Mouse (Mus musculus) embryonic facial prominence, embryonic 11.5 days (tissue): ENCODE measurements at regions not wholly inside any gene's neighbourhood (a gene's known extent, or its start where the extent isn't known, plus 50 kb on each side); places are given as distances from the start of the nearest gene placed in this dataset.

Experiments used
- ATAC-seq: fragments of 200-750 bp; cut with Nextera tagmentation; replicated peaks from 2 replicates; pipeline ENCODE4 v1.8.0; 2017; ENCODE audit warnings: low read depth; ENCODE audit not compliant: insufficient number of reproducible peaks, low FRiP score, low TSS enrichment
- DNase-seq: peaks from one replicate; pipeline ENCODE4 v3.0.0-alpha.2; 2015; ENCODE audit warnings: low spot score
- H3K27ac ChIP-seq: fragments of 300-500 bp; sonication (generic); replicated peaks from 2 replicates; pipeline ENCODE4 v1.5.1; 2014; ENCODE audit warnings: mild to moderate bottlenecking, low read depth, low read length, control low read depth
- H3K27me3 ChIP-seq: fragments of 300-500 bp; sonication (generic); 2 replicates; pipeline ENCODE4 v1.6.1; 2014; ENCODE audit warnings: mild to moderate bottlenecking, low read length, moderate library complexity, mixed read lengths; ENCODE audit not compliant: control insufficient read depth, insufficient read depth
- H3K36me3 ChIP-seq: fragments of 300-500 bp; sonication (generic); replicated peaks from 2 replicates; pipeline ENCODE4 v1.6.1; 2014; ENCODE audit warnings: low read depth, mild to moderate bottlenecking, low read length, moderate library complexity, mixed read lengths; ENCODE audit not compliant: control insufficient read depth, insufficient read depth
- H3K4me1 ChIP-seq: fragments of 300-500 bp; sonication (generic); 2 replicates; pipeline ENCODE4 v1.6.1; 2014; ENCODE audit warnings: low read length, mixed read lengths; ENCODE audit not compliant: control insufficient read depth, insufficient read depth
- H3K4me2 ChIP-seq: fragments of 300-500 bp; sonication (generic); 2 replicates; pipeline ENCODE4 v1.6.1; 2014; ENCODE audit warnings: low read depth, mild to moderate bottlenecking, control low read depth, low read length, moderate library complexity
- H3K4me3 ChIP-seq: fragments of 300-500 bp; sonication (generic); 2 replicates; pipeline ENCODE4 v1.5.1; 2014; ENCODE audit warnings: low read depth, low read length, control low read depth
- H3K9ac ChIP-seq: fragments of 300-500 bp; sonication (generic); replicated peaks from 2 replicates; pipeline ENCODE4 v1.6.1; 2014; ENCODE audit warnings: mild to moderate bottlenecking, control low read depth, low read length
- H3K9me3 ChIP-seq: fragments of 300-500 bp; sonication (generic); replicated peaks from 2 replicates; pipeline ENCODE4 v1.6.1; 2016; ENCODE audit warnings: mild to moderate bottlenecking, low read length, inconsistent platforms, mixed read lengths; ENCODE audit not compliant: control insufficient read depth
- whole genome bisulfite sequencing: fragments of 180-500 bp; shearing (Covaris S2); extraction: QIAGEN DNeasy Blood & Tissue Kit; methylation state at CpG from one replicate; pipeline ENCODE4 v1.1.7; 2014; 5-methylcytosine and 5-hydroxymethylcytosine counted together

- H3K27me3 ChIP-seq = no peaks in the 10 kb centered on the region
Observed at GRCm38 (mm10) chr9:56559618-56560144, 141.3 kb downstream of the Hmg20a start.

GRCm38 (mm10) chr9:56562440-56562839 lies 144.0 kb downstream of the Hmg20a start:
- no peak for ATAC-seq
- no peaks in the 10 kb centered on the region for H3K27me3 ChIP-seq
- no peak overlapping the region for H3K27ac ChIP-seq
- H3K4me3 ChIP-seq = no peak overlapping the region
- no peak overlapping the region for H3K9ac ChIP-seq
- H3K36me3 ChIP-seq = no peaks in the 10 kb centered on the region
- no peaks in the 10 kb centered on the region; the same call in 1 of the 2 replicates for H3K4me1 ChIP-seq
- 61% methylated on average over 7 of the region's 7 CpGs for WGBS
- no peak overlapping the region for H3K4me2 ChIP-seq
- no peak for DNase-seq
- H3K9me3 ChIP-seq = no peaks in the 10 kb centered on the region

More at GRCm38 (mm10) chr9:56559618-56560144, 141.3 kb downstream of the Hmg20a start:
- Histone ChIP-seq H3K4me2 (no peak overlapping the region), H3K27ac (no peak overlapping the region), H3K36me3 (no peaks in the 10 kb centered on the region), H3K4me3 (no peak overlapping the region), H3K9ac (no peak overlapping the region), H3K4me1 (no peaks in the 10 kb centered on the region; the same call in 1 of the 2 replicates), H3K9me3 (no peaks in the 10 kb centered on the region)
- peak; percentile 64; the same call in 1 of the 2 replicates for ATAC-seq
- 27% methylated on average over 2 of the region's 2 CpGs for WGBS
- no peak for DNase-seq

- WGBS = 19% methylated on average over 11 of the region's 11 CpGs
- Histone ChIP-seq H3K27me3 (no peaks in the 10 kb centered on the region), H3K4me1 (no peaks in the 10 kb centered on the region; the same call in 1 of the 2 replicates), H3K4me3 (no peak overlapping the region), H3K27ac (no peak overlapping the region), H3K36me3 (no peaks in the 10 kb centered on the region), H3K4me2 (no peak overlapping the region), H3K9me3 (no peaks in the 10 kb centered on the region), H3K9ac (no peak overlapping the region)
- DNase-seq = no peak
- ATAC-seq = no peak
Observed at GRCm38 (mm10) chr9:56564048-56564737, 145.8 kb downstream of the Hmg20a start.
